8 mouse cellular contexts compared by ENCODE assay signal in the genomic region with DNA sequence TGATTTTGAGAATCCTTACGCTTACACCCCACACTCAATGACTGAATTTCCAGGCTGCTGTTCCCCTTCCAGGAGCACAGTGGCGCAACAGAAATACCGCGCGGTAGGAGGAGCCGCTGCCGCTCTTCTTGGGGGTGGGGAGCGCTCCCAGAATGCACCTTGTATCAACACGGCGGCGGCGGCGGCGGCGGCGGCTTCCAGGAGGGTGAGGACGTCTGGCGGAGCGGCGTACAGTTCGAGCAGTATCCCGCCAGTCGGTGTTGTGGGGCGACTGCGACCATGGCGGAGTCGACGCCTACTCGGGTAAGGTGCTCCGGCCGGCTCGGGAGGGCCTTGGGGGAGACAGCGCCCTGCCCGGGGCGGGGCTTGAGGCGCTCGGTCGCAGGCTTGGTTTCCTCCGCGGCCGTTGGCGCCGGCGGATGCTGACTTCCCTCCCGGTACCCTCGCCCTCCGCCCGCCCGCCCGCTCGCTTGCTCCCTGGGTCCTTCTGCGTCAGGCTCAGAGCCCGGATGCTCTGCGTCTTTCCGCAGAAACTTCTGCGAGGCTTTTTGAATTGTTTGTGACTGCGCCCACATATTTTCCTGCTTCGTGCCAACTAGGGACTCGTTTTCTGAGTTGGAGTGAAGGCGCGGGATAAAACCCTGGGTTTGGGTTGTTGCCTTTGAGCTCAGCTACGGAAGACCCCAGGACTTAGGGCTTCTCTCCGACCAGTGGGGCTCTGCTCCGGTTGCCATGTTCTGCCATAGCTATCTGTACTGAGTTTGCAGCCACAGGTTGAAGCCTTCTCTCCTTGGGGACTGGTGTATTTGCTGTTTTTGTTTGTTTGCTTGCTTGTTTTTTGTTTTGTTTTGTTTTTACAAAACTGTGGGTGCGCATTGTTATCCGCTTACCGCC. TPM values are rescaled to one million over a fixed set of nuclear protein-coding genes. Genes with fewer than 3 reads are reported as not detected.
A peak's percentile ranks its signal among the peaks of the same experiment; 100 is the strongest.
DNase-seq lines count a peak whose midpoint lies in the region; ATAC-seq and TF ChIP-seq lines count a peak whose summit lies in the region.

Gene Zfp212, plus strand, starts transcription at position 30 of the 894 bp plus-strand sequence.

- no peaks in the 10 kb centered on the region for H3K27me3 ChIP-seq in ES-Bruce4 (ENCODE audit: control insufficient read depth, insufficient read depth, low read length, poor library complexity, severe bottlenecking)
- H3K27me3 ChIP-seq in forebrain, embryonic 12.5 days, result no peaks in the 10 kb centered on the region
- H3K27me3 ChIP-seq in heart, embryonic 16.5 days (ENCODE audit: control insufficient read depth, insufficient read depth, low read length), result no peaks in the 10 kb centered on the region
- no peaks in the 10 kb centered on the region for H3K27me3 ChIP-seq in liver, embryonic 15.5 days
- H3K27me3 ChIP-seq in neural tube, embryonic 11.5 days (ENCODE audit: control insufficient read depth, insufficient read depth, low read length), result no peaks in the 10 kb centered on the region
- no peaks in the 10 kb centered on the region for H3K27me3 ChIP-seq in stomach, embryonic 16.5 days (ENCODE audit: control insufficient read depth, insufficient read depth, low read length)

- WGBS in forebrain, embryonic 12.5 days, result 2% methylated on average over 64 of the region's 67 CpGs
- WGBS in heart, embryonic 16.5 days, result 1% methylated on average over 61 of the region's 67 CpGs
- under 1% methylated on average over 67 of the region's 67 CpGs for WGBS in liver, embryonic 15.5 days (ENCODE audit: insufficient replicate concordance)
- 1% methylated on average over 67 of the region's 67 CpGs for WGBS in neural tube, embryonic 11.5 days
- WGBS in stomach, embryonic 16.5 days, result under 1% methylated on average over 67 of the region's 67 CpGs

- peak within 1 kb of the TSS; percentile 66 for H3K4me2 ChIP-seq in forebrain, embryonic 12.5 days
- peak within 1 kb of the TSS; percentile 74 for H3K4me2 ChIP-seq in heart, embryonic 16.5 days (ENCODE audit: low read depth, low read length)
- H3K4me2 ChIP-seq in liver, embryonic 15.5 days, result peak within 1 kb of the TSS; percentile 66
- H3K4me2 ChIP-seq in neural tube, embryonic 11.5 days (ENCODE audit: low read depth), result peak within 1 kb of the TSS; percentile 72
- peak within 1 kb of the TSS; percentile 76 for H3K4me2 ChIP-seq in stomach, embryonic 16.5 days (ENCODE audit: low read depth, low read length)

- H3K4me3 ChIP-seq in ES-Bruce4 (ENCODE audit: low read depth, low read length), result peak within 1 kb of the TSS; percentile 96
- H3K4me3 ChIP-seq in forebrain, embryonic 12.5 days (replicated peaks), result peak within 1 kb of the TSS; percentile 68
- peak within 1 kb of the TSS; percentile 83 for H3K4me3 ChIP-seq in heart, embryonic 16.5 days (ENCODE audit: low read length)
- peak within 1 kb of the TSS; percentile 85 for H3K4me3 ChIP-seq in liver, embryonic 15.5 days (replicated peaks)
- peak within 1 kb of the TSS; percentile 86 for H3K4me3 ChIP-seq in neural tube, embryonic 11.5 days (ENCODE audit: low read depth, low read length)
- H3K4me3 ChIP-seq in stomach, embryonic 16.5 days (replicated peaks; ENCODE audit: low read length), result peak within 1 kb of the TSS; percentile 86

- H3K4me1 ChIP-seq in ES-Bruce4 (ENCODE audit: control insufficient read depth, insufficient read depth, low read length), result no peaks in the 10 kb centered on the region
- peaks cover 12% of the 10 kb centered on the region for H3K4me1 ChIP-seq in forebrain, embryonic 12.5 days
- H3K4me1 ChIP-seq in heart, embryonic 16.5 days (ENCODE audit: control insufficient read depth, insufficient read depth, low read length), result peaks cover 20% of the 10 kb centered on the region
- H3K4me1 ChIP-seq in liver, embryonic 15.5 days (replicated peaks), result peaks cover 56% of the 10 kb centered on the region
- peaks cover 9% of the 10 kb centered on the region for H3K4me1 ChIP-seq in neural tube, embryonic 11.5 days (ENCODE audit: control insufficient read depth, insufficient read depth, low read length)
- peaks cover 12% of the 10 kb centered on the region for H3K4me1 ChIP-seq in stomach, embryonic 16.5 days (ENCODE audit: control insufficient read depth, insufficient read depth, low read length)

- no peaks in the 10 kb centered on the region for H3K9me3 ChIP-seq in ES-Bruce4 (replicated peaks; ENCODE audit: control insufficient read depth, insufficient read depth, low read length, poor library complexity, severe bottlenecking)
- no peaks in the 10 kb centered on the region for H3K9me3 ChIP-seq in forebrain, embryonic 12.5 days
- no peaks in the 10 kb centered on the region for H3K9me3 ChIP-seq in heart, embryonic 16.5 days (replicated peaks; ENCODE audit: control insufficient read depth, low read length)
- H3K9me3 ChIP-seq in liver, embryonic 15.5 days (replicated peaks), result no peaks in the 10 kb centered on the region
- no peaks in the 10 kb centered on the region for H3K9me3 ChIP-seq in neural tube, embryonic 11.5 days (ENCODE audit: control insufficient read depth, low read length)
- H3K9me3 ChIP-seq in stomach, embryonic 16.5 days (replicated peaks; ENCODE audit: control insufficient read depth, low read length), result no peaks in the 10 kb centered on the region

- peak within 1 kb of the TSS; percentile 77 for H3K27ac ChIP-seq in ES-Bruce4 (ENCODE audit: insufficient read depth, low read length)
- H3K27ac ChIP-seq in forebrain, embryonic 12.5 days, result peak within 1 kb of the TSS; percentile 97
- H3K27ac ChIP-seq in heart, embryonic 16.5 days (ENCODE audit: low read length), result peak within 1 kb of the TSS; percentile 97
- H3K27ac ChIP-seq in liver, embryonic 15.5 days (replicated peaks), result peak within 1 kb of the TSS; percentile 99
- H3K27ac ChIP-seq in neural tube, embryonic 11.5 days (ENCODE audit: low read depth, low read length), result peak within 1 kb of the TSS; percentile 90
- peak within 1 kb of the TSS; percentile 98 for H3K27ac ChIP-seq in stomach, embryonic 16.5 days (ENCODE audit: low read length)

- no peak for TF ChIP-seq EP300 in ES-Bruce4 (IDR thresholded peaks at IDR 0.05; ENCODE audit: insufficient read depth, low read depth, low read length)

- TF ChIP-seq POLR2A in ES-Bruce4 (IDR thresholded peaks at IDR 0.05; ENCODE audit: insufficient read depth, low read length), result no peak

- peak; percentile 95 for ATAC-seq in forebrain, embryonic 12.5 days (ENCODE audit: low FRiP score)
- ATAC-seq in heart, embryonic 16.5 days (replicated peaks; ENCODE audit: extremely low read depth, insufficient read depth, low FRiP score), result peak; percentile 95
- ATAC-seq in liver, embryonic 15.5 days (ENCODE audit: insufficient read depth), result peak; percentile 92
- peak; percentile 93 for ATAC-seq in neural tube, embryonic 11.5 days (ENCODE audit: insufficient read depth, low FRiP score, low TSS enrichment)
- ATAC-seq in stomach, embryonic 16.5 days (ENCODE audit: insufficient read depth, low FRiP score), result peak; percentile 95

- no peaks in the 10 kb centered on the region for H3K36me3 ChIP-seq in ES-Bruce4 (ENCODE audit: control insufficient read depth, insufficient read depth, low read length, poor library complexity, severe bottlenecking)
- H3K36me3 ChIP-seq in forebrain, embryonic 12.5 days (replicated peaks), result no peaks in the 10 kb centered on the region
- H3K36me3 ChIP-seq in heart, embryonic 16.5 days (ENCODE audit: control insufficient read depth, insufficient read depth), result no peaks in the 10 kb centered on the region
- H3K36me3 ChIP-seq in liver, embryonic 15.5 days (replicated peaks), result no peaks in the 10 kb centered on the region; the same call in 1 of the 2 replicates
- H3K36me3 ChIP-seq in neural tube, embryonic 11.5 days (ENCODE audit: control insufficient read depth, insufficient read depth, low read length), result no peaks in the 10 kb centered on the region
- H3K36me3 ChIP-seq in stomach, embryonic 16.5 days (ENCODE audit: control insufficient read depth, insufficient read depth, low read length), result no peaks in the 10 kb centered on the region

- H3K9ac ChIP-seq in ES-Bruce4 (ENCODE audit: low read depth, poor library complexity, severe bottlenecking), result peak within 1 kb of the TSS; percentile 78
- peak within 1 kb of the TSS; percentile 78 for H3K9ac ChIP-seq in forebrain, embryonic 12.5 days
- peak within 1 kb of the TSS; percentile 95 for H3K9ac ChIP-seq in heart, embryonic 16.5 days (ENCODE audit: low read length)
- H3K9ac ChIP-seq in liver, embryonic 15.5 days, result peak within 1 kb of the TSS; percentile 89
- peak within 1 kb of the TSS; percentile 89 for H3K9ac ChIP-seq in neural tube, embryonic 11.5 days (ENCODE audit: low read length)
- peak within 1 kb of the TSS; percentile 91 for H3K9ac ChIP-seq in stomach, embryonic 16.5 days (ENCODE audit: low read length)

- peak; percentile 86 for DNase-seq in c-Kit-positive CD71-positive TER-119-positive erythroid progenitor cells, embryonic 14.5 days (ENCODE audit: low spot score)
- DNase-seq in kidney, postnatal 36 days, result peak; percentile 92 to 93
- DNase-seq in neural tube, embryonic 11.5 days (ENCODE audit: low spot score), result peak; percentile 92

- peak; percentile 29 for TF ChIP-seq CTCF in ES-Bruce4 (IDR thresholded peaks at IDR 0.05; ENCODE audit: low read depth, low read length)

RNA-seq across cellular contexts. Expression of gene Zfp212, which starts in this region (rescaled TPM):
- 8.8 and 9.5 TPM in 2 replicates for polyA plus RNA-seq in ES-Bruce4 (2011; ENCODE audit: insufficient read depth, insufficient read length, low read depth, missing spikeins)
- polyA plus RNA-seq in forebrain, embryonic 12.5 days (2016; fragmentation: Nextera tagmentation; extraction: Ambion mirVana), result 19.7 and 20.6 TPM in 2 replicates
- polyA plus RNA-seq in heart, embryonic 16.5 days (2015; fragmentation: Nextera tagmentation; extraction: Ambion mirVana), result 10.3 and 10.9 TPM in 2 replicates
- 5.3 and 6.0 TPM in 2 replicates for polyA plus RNA-seq in liver, embryonic 15.5 days (2015; fragmentation: Nextera tagmentation; extraction: Ambion mirVana)
- polyA plus RNA-seq in neural tube, embryonic 11.5 days (2014; fragmentation: Nextera tagmentation; extraction: Ambion mirVana), result 14.2 and 15.4 TPM in 2 replicates
- polyA plus RNA-seq in stomach, embryonic 16.5 days (2015; fragmentation: Nextera tagmentation; extraction: Ambion mirVana), result 13.7 and 14.0 TPM in 2 replicates

Comparison
In these comparisons a context has a peak if more than half of its experiments do, and no peak if none do; other contexts are left out.
1. Peak in every context shown above with its lines: DNase-seq, ATAC-seq, H3K4me3 ChIP-seq and H3K27ac ChIP-seq.